Mouse (Mus musculus): ENCODE data around the gene Pbx1.

GRCm38 (mm10) chr1:168234355-168234754 is 197.7 kb downstream of the Pbx1 start:
- TF ChIP-seq CTCF (IDR thresholded peaks at IDR 0.05; ENCODE audit: low read depth) (no peak), EP300 (IDR thresholded peaks at IDR 0.05; ENCODE audit: low read depth) (no peak)
